ENCODE assay signal across 10 mouse cellular contexts in genomic region chr3:87999243-87999895, GRCm38 (mm10). TPM values are rescaled to one million over a fixed set of nuclear protein-coding genes. Genes with fewer than 3 reads are reported as not detected.
DNase-seq lines count a peak whose midpoint lies in the region; ATAC-seq and TF ChIP-seq lines count a peak whose summit lies in the region.
"Had no signal": no experiment of that assay in that cellular context is flagged by ENCODE, and none has a peak within 500 bp of the region (broad histone marks: within the 10 kb centered on the region; RNA-seq: fewer than 3 reads in every experiment).

No protein-coding gene starts in this region.

- no peak for ATAC-seq in heart, embryonic 12.5 days (ENCODE audit: insufficient number of reproducible peaks, low FRiP score)
- ATAC-seq in forebrain, embryonic 13.5 days, result no peak
- no peak for ATAC-seq in liver, embryonic 13.5 days (ENCODE audit: low read depth)
- ATAC-seq in erythroblast, adult 5-6 weeks (replicated peaks; ENCODE audit: low FRiP score, poor library complexity, severe bottlenecking), result no peak
- no peak for ATAC-seq in megakaryocyte-erythroid progenitor cell, adult 5-6 weeks (replicated peaks; ENCODE audit: low FRiP score, low TSS enrichment, poor library complexity, severe bottlenecking)

- no peak for TF ChIP-seq CTCF in ES-Bruce4 (IDR thresholded peaks at IDR 0.05; ENCODE audit: low read depth, low read length)

- 2% methylated on average over 38 of the region's 38 CpGs for WGBS in heart, embryonic 12.5 days
- WGBS in forebrain, embryonic 13.5 days, result under 1% methylated on average over 38 of the region's 38 CpGs
- WGBS in liver, embryonic 13.5 days (ENCODE audit: insufficient replicate concordance), result 2% methylated on average over 38 of the region's 38 CpGs

- no peak overlapping the region for H3K27ac ChIP-seq in heart, embryonic 12.5 days (ENCODE audit: poor library complexity, severe bottlenecking)
- H3K27ac ChIP-seq in ES-Bruce4 (ENCODE audit: insufficient read depth, low read length), result no peak overlapping the region
- peak overlapping the region; percentile 0; the same call in 1 of the 2 replicates for H3K27ac ChIP-seq in forebrain, embryonic 13.5 days
- H3K27ac ChIP-seq in liver, embryonic 13.5 days, result no peak overlapping the region

- no peak for TF ChIP-seq POLR2A in ES-Bruce4 (IDR thresholded peaks at IDR 0.05; ENCODE audit: insufficient read depth, low read length)

- peak overlapping the region; percentile 70 for H3K4me2 ChIP-seq in heart, embryonic 12.5 days
- peak overlapping the region; percentile 80 for H3K4me2 ChIP-seq in forebrain, embryonic 13.5 days
- H3K4me2 ChIP-seq in liver, embryonic 13.5 days, result peak overlapping the region; percentile 32; the same call in 1 of the 2 replicates

- intact Hi-C loops in heart, postnatal 36 days (cut with DNase I), result no loop called here

- H3K36me3 ChIP-seq in heart, embryonic 12.5 days, result no peaks in the 10 kb centered on the region
- H3K36me3 ChIP-seq in ES-Bruce4 (ENCODE audit: control insufficient read depth, insufficient read depth, low read length, poor library complexity, severe bottlenecking), result no peaks in the 10 kb centered on the region
- H3K36me3 ChIP-seq in forebrain, embryonic 13.5 days (ENCODE audit: poor library complexity, severe bottlenecking), result no peaks in the 10 kb centered on the region
- no peaks in the 10 kb centered on the region for H3K36me3 ChIP-seq in liver, embryonic 13.5 days

- peak overlapping the region; percentile 49 for H3K4me3 ChIP-seq in heart, embryonic 12.5 days
- peak overlapping the region; percentile 64 for H3K4me3 ChIP-seq in ES-Bruce4 (ENCODE audit: low read depth, low read length)
- H3K4me3 ChIP-seq in forebrain, embryonic 13.5 days, result peak overlapping the region; percentile 48
- no peak overlapping the region for H3K4me3 ChIP-seq in liver, embryonic 13.5 days (replicated peaks)

- TF ChIP-seq EP300 in ES-Bruce4 (IDR thresholded peaks at IDR 0.05; ENCODE audit: insufficient read depth, low read depth, low read length), result no peak

- peaks cover 96% of the 10 kb centered on the region for H3K27me3 ChIP-seq in heart, embryonic 12.5 days (replicated peaks)
- peaks cover 16% of the 10 kb centered on the region for H3K27me3 ChIP-seq in ES-Bruce4 (ENCODE audit: control insufficient read depth, insufficient read depth, low read length, poor library complexity, severe bottlenecking)
- peaks cover 99% of the 10 kb centered on the region for H3K27me3 ChIP-seq in forebrain, embryonic 13.5 days
- peaks cover 99% of the 10 kb centered on the region for H3K27me3 ChIP-seq in liver, embryonic 13.5 days

- no peak overlapping the region for H3K9ac ChIP-seq in heart, embryonic 12.5 days
- H3K9ac ChIP-seq in ES-Bruce4 (ENCODE audit: low read depth, poor library complexity, severe bottlenecking), result peak overlapping the region; percentile 53
- H3K9ac ChIP-seq in forebrain, embryonic 13.5 days, result peak overlapping the region; percentile 64
- H3K9ac ChIP-seq in liver, embryonic 13.5 days, result no peak overlapping the region

- H3K9me3 ChIP-seq in heart, embryonic 12.5 days (replicated peaks), result 0 out of 2 replicates have a peak, but pooled peaks cover 4% of the 10 kb centered on the region
- no peaks in the 10 kb centered on the region for H3K9me3 ChIP-seq in ES-Bruce4 (replicated peaks; ENCODE audit: control insufficient read depth, insufficient read depth, low read length, poor library complexity, severe bottlenecking)
- H3K9me3 ChIP-seq in forebrain, embryonic 13.5 days (replicated peaks), result no peaks in the 10 kb centered on the region
- H3K9me3 ChIP-seq in liver, embryonic 13.5 days (replicated peaks), result no peaks in the 10 kb centered on the region

- no peak for DNase-seq in heart, postnatal 36 days
- no peak for DNase-seq in liver, embryonic 13.5 days
- no peak for DNase-seq in right cerebral cortex, postnatal 10 days (ENCODE audit: low spot score in 2 of 2)
- DNase-seq: gastrocnemius, postnatal 25 days had no signal

- H3K4me1 ChIP-seq in heart, embryonic 12.5 days (replicated peaks), result peaks cover 22% of the 10 kb centered on the region
- peaks cover 1% of the 10 kb centered on the region for H3K4me1 ChIP-seq in ES-Bruce4 (ENCODE audit: control insufficient read depth, insufficient read depth, low read length)
- peaks cover 55% of the 10 kb centered on the region for H3K4me1 ChIP-seq in forebrain, embryonic 13.5 days
- peaks cover 7% of the 10 kb centered on the region for H3K4me1 ChIP-seq in liver, embryonic 13.5 days (replicated peaks)

RNA-seq across cellular contexts. Expression of gene Bcan, which starts 0.7 kb away (rescaled TPM):
- 0.09 and 0.15 TPM in 2 replicates for polyA plus RNA-seq in heart, embryonic 12.5 days (2016; fragmentation: Nextera tagmentation; extraction: Ambion mirVana)
- total RNA-seq in heart, postnatal 36 days (2021), result under 1 TPM in 1 of 2 experiments, not detected in 1; 0.19 TPM
- 1.1 TPM in 2 replicates for polyA plus RNA-seq in ES-Bruce4 (2011; ENCODE audit: insufficient read depth, insufficient read length, low read depth, missing spikeins)
- 9.5 and 9.6 TPM in 2 replicates for polyA plus RNA-seq in forebrain, embryonic 13.5 days (2015; fragmentation: Nextera tagmentation; extraction: Ambion mirVana)
- 0.05 TPM in 1 of 2 replicates, not detected in the other for polyA plus RNA-seq in liver, embryonic 13.5 days (2015; fragmentation: Nextera tagmentation; extraction: Ambion mirVana)
- total RNA-seq in erythroblast, adult 5-6 weeks (2015; ENCODE audit: low replicate concordance), result not detected in 2 replicates
- total RNA-seq in erythroblast, adult 5-6 weeks (2017; ENCODE audit: low replicate concordance), result not detected in 2 replicates
- not detected in 2 replicates for total RNA-seq in megakaryocyte-erythroid progenitor cell, adult 5-6 weeks (2014; fragmentation: Nextera tagmentation)
- total RNA-seq in megakaryocyte-erythroid progenitor cell, adult 5-6 weeks (2017), result not detected in 2 replicates
- total RNA-seq: gastrocnemius, postnatal 25 days had no signal

RNA-seq across cellular contexts. Expression of gene Hapln2, which starts 28.0 kb away (rescaled TPM):
- 0.08 and 0.17 TPM in 2 replicates for polyA plus RNA-seq in heart, embryonic 12.5 days (2016; fragmentation: Nextera tagmentation; extraction: Ambion mirVana)
- total RNA-seq in heart, postnatal 36 days (2021), result not detected
- polyA plus RNA-seq in ES-Bruce4 (2011; ENCODE audit: insufficient read depth, insufficient read length, low read depth, missing spikeins), result not detected in 2 replicates
- 0.11 and 0.36 TPM in 2 replicates for polyA plus RNA-seq in forebrain, embryonic 13.5 days (2015; fragmentation: Nextera tagmentation; extraction: Ambion mirVana)
- not detected in 2 replicates for polyA plus RNA-seq in liver, embryonic 13.5 days (2015; fragmentation: Nextera tagmentation; extraction: Ambion mirVana)
- not detected in 2 replicates for total RNA-seq in erythroblast, adult 5-6 weeks (2015; ENCODE audit: low replicate concordance)
- total RNA-seq in erythroblast, adult 5-6 weeks (2017; ENCODE audit: low replicate concordance), result not detected in 2 replicates
- total RNA-seq in megakaryocyte-erythroid progenitor cell, adult 5-6 weeks (2014; fragmentation: Nextera tagmentation), result not detected in 2 replicates
- total RNA-seq in megakaryocyte-erythroid progenitor cell, adult 5-6 weeks (2017), result not detected in 2 replicates
- total RNA-seq: gastrocnemius, postnatal 25 days had no signal
- polyA plus RNA-seq: liver, embryonic 16.5 days had no signal

RNA-seq across cellular contexts. Expression of gene Nes, which starts 28.5 kb away (rescaled TPM):
- 33.0 and 34.6 TPM in 2 replicates for polyA plus RNA-seq in heart, embryonic 12.5 days (2016; fragmentation: Nextera tagmentation; extraction: Ambion mirVana)
- total RNA-seq in heart, postnatal 36 days (2021), result 10 to 100 TPM; 18.7 to 22.7 TPM
- polyA plus RNA-seq in ES-Bruce4 (2011; ENCODE audit: insufficient read depth, insufficient read length, low read depth, missing spikeins), result 34.5 and 36.0 TPM in 2 replicates
- 76.3 and 79.9 TPM in 2 replicates for polyA plus RNA-seq in forebrain, embryonic 13.5 days (2015; fragmentation: Nextera tagmentation; extraction: Ambion mirVana)
- polyA plus RNA-seq in liver, embryonic 13.5 days (2015; fragmentation: Nextera tagmentation; extraction: Ambion mirVana), result 2.6 and 2.8 TPM in 2 replicates
- total RNA-seq in erythroblast, adult 5-6 weeks (2015; ENCODE audit: low replicate concordance), result not detected in 2 replicates
- 0.42 TPM in 1 of 2 replicates, not detected in the other for total RNA-seq in erythroblast, adult 5-6 weeks (2017; ENCODE audit: low replicate concordance)
- not detected in 2 replicates for total RNA-seq in megakaryocyte-erythroid progenitor cell, adult 5-6 weeks (2014; fragmentation: Nextera tagmentation)
- total RNA-seq in megakaryocyte-erythroid progenitor cell, adult 5-6 weeks (2017), result 0.84 TPM in 1 of 2 replicates, not detected in the other

RNA-seq across cellular contexts. Expression of gene Gpatch4, which starts 43.5 kb away (rescaled TPM):
- polyA plus RNA-seq in heart, embryonic 12.5 days (2016; fragmentation: Nextera tagmentation; extraction: Ambion mirVana), result 19.2 and 19.7 TPM in 2 replicates
- total RNA-seq in heart, postnatal 36 days (2021), result 10 to 100 TPM in 1 of 2 experiments, 1 to 10 TPM in 1; 8.2 to 10.3 TPM
- polyA plus RNA-seq in ES-Bruce4 (2011; ENCODE audit: insufficient read depth, insufficient read length, low read depth, missing spikeins), result 27.7 and 27.8 TPM in 2 replicates
- polyA plus RNA-seq in forebrain, embryonic 13.5 days (2015; fragmentation: Nextera tagmentation; extraction: Ambion mirVana), result 29.7 and 30.7 TPM in 2 replicates
- polyA plus RNA-seq in liver, embryonic 13.5 days (2015; fragmentation: Nextera tagmentation; extraction: Ambion mirVana), result 32.7 TPM in 2 replicates
- total RNA-seq in erythroblast, adult 5-6 weeks (2015; ENCODE audit: low replicate concordance), result 2.9 and 4.6 TPM in 2 replicates
- 4.7 and 7.2 TPM in 2 replicates for total RNA-seq in erythroblast, adult 5-6 weeks (2017; ENCODE audit: low replicate concordance)
- 48.6 and 79.2 TPM in 2 replicates for total RNA-seq in megakaryocyte-erythroid progenitor cell, adult 5-6 weeks (2014; fragmentation: Nextera tagmentation)
- total RNA-seq in megakaryocyte-erythroid progenitor cell, adult 5-6 weeks (2017), result 81.0 and 81.9 TPM in 2 replicates

RNA-seq across cellular contexts. Expression of gene Crabp2, which starts 50.9 kb away (rescaled TPM):
- polyA plus RNA-seq in heart, embryonic 12.5 days (2016; fragmentation: Nextera tagmentation; extraction: Ambion mirVana), result 7.3 and 8.0 TPM in 2 replicates
- total RNA-seq in heart, postnatal 36 days (2021), result not detected
- 11.9 and 12.0 TPM in 2 replicates for polyA plus RNA-seq in ES-Bruce4 (2011; ENCODE audit: insufficient read depth, insufficient read length, low read depth, missing spikeins)
- 67.1 and 89.5 TPM in 2 replicates for polyA plus RNA-seq in forebrain, embryonic 13.5 days (2015; fragmentation: Nextera tagmentation; extraction: Ambion mirVana)
- polyA plus RNA-seq in liver, embryonic 13.5 days (2015; fragmentation: Nextera tagmentation; extraction: Ambion mirVana), result 2.2 and 2.3 TPM in 2 replicates
- not detected in 2 replicates for total RNA-seq in erythroblast, adult 5-6 weeks (2015; ENCODE audit: low replicate concordance)
- total RNA-seq in erythroblast, adult 5-6 weeks (2017; ENCODE audit: low replicate concordance), result not detected in 2 replicates
- total RNA-seq in megakaryocyte-erythroid progenitor cell, adult 5-6 weeks (2014; fragmentation: Nextera tagmentation), result 2.8 TPM in 1 of 2 replicates, not detected in the other
- 1.2 TPM in 1 of 2 replicates, not detected in the other for total RNA-seq in megakaryocyte-erythroid progenitor cell, adult 5-6 weeks (2017)

Comparison
In these comparisons a context has a peak if more than half of its experiments do, and no peak if none do; other contexts are left out.
1. H3K9ac ChIP-seq: peak in ES-Bruce4 (single experiment) and forebrain, embryonic 13.5 days (single experiment); none in heart, embryonic 12.5 days (single experiment) and liver, embryonic 13.5 days (single experiment).
2. Peak in every context shown above with its lines, with median percentiles within 50 percentile points of each other: H3K4me2 ChIP-seq.